Mouse (Mus musculus) inflammation-experienced regulatory T-cells, adult 6 months (primary cell): ENCODE data around the gene Ntn5. TPM values are rescaled to one million over a fixed set of nuclear protein-coding genes. Genes with fewer than 3 reads are reported as not detected.
"Not testable (repeated sequence)": the region's sequence is repeated elsewhere in the genome, so short reads cannot be mapped to it uniquely, and the experiment has no call there.

Experiments
- ATAC-seq: one replicate; pipeline ENCODE4 v1.8.0; 2017
- polyA plus RNA-seq, 3 experiments: library from polyadenylated mRNA; unstranded; fragments of 100-300 nt; shearing (Covaris generic); gene quantifications; one replicate each; pipeline ENCODE4 v1.2.1; 2017

Ntn5 gene
- polyA plus RNA-seq: not detected

GRCm38 (mm10) chr7:45683396-45684050 lies at the start of gene Ntn5:
Gene Ntn5, plus strand, starts transcription at chr7:45684022.
- ATAC-seq: no peak

GRCm38 (mm10) chr7:45634946-45635681 lies 48.7 kb upstream of the Ntn5 start:
- peak; percentile 43 for ATAC-seq

DNA sequence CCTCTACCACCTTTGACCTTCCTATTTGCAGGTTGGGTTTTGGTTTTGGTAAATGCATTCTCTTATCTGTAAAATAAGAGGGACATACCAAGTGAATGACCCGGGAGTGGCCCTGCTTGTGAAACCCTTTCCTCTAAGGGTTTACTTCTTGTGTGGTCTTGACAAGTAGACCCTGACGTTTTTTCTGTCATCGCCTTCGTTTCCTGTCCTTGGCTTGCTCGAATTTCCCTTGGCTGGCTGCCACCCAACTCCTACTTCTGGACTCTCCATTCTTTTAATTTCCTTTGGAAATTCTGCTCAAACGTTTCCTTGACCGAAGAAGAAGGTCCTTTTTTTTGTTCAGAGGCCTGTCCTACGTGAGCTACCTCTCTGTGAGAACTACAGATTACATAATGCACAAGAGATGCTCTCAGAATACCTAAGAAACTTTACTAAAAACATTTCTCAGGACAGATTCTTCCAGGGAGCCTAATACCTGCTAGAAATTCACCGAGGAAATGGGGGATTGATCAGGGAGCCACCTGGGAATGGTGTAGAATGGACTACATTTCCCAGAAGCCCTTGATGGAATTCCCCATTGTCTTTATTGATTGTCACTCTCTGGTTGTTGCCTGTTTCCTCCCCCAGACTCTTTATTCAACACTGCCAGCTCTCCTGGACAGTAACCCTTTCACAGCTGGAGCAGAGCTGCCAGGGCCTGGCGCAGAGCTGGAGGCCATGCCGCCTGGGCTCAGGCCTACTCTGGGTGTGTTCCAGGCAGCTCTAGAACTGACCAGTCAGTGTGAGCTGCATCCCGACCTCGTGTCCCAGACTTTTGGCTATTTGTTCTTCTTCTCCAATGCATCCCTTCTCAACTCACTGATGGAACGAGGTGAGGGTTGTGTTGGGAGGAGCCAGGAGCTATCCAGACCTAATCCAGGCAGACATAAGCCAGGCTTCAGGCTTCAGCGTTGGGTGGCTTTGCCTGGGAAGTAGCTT lies 47.8 kb upstream of the Ntn5 start:
- ATAC-seq: no peak

- ATAC-seq: no peak
These were observed 46.1 kb upstream of the Ntn5 start for GRCm38 (mm10) chr7:45637710-45638109.

- ATAC-seq: no peak
These were observed 45.0 kb upstream of the Ntn5 start for GRCm38 (mm10) chr7:45638623-45639401.

DNA sequence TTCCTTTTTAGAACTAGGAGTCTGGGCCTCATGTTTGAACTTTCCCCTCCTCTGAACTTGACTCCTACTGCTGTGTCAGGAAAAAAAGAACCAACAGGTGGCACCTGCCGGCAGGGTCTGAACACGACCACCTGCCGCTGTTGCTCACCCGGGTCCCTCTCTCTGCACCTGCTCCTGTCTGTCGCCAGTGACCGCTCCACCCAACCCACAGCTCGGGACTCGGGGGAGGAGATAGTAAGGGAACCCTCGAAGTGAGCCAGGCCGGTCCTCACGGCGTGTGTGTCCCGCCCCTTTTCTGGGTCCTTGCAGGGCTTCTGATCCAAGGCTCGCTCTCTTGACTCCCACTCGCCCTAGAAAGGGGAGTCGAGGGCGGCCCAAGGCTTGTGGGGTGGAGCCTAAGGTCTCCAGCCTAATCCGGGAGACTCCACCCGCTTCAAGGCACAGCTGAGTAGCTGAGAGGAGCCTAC lies 44.2 kb upstream of the Ntn5 start, which contains the start of gene Mamstr:
Gene Mamstr, plus strand, starts transcription at position 417 of the 467 bp plus-strand sequence.
- no peak for ATAC-seq

DNA sequence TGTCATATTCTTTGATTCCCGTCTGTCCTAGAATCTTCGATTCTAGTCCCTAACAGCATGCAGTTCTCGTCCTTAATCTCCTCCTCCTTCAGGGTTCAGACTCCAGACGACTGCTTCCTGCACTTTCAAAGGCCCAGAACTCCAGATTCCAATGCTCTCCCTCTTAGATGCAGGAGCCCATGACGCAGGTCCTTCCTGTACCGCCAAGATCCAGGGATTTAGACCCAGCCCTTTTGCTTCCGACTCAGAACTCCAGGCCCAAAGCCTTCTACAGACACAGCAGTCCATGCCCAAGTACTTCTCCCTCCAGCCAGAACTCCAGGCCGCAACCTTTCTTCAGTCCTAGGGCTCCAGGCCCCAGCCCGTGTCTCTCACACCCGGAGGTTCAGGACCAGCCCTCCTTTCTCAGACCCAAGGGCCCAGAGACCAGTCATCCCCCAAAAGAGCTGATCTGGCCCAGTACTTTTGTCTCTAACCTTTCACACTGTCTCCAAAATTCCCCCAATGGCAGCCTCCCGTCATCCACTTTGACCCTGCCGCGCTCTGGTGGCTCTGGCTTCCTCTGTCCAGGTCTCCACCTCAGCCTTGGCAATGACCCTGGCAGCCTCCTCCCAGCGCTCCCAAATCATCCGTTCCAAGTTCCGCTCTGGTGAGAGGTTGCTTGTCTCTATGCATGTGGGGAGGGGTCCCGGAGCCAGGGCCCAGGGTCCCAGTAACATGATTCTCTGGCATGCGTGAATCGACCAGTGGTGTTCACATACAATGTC lies 43.4 kb upstream of the Ntn5 start:
- ATAC-seq: no peak

DNA sequence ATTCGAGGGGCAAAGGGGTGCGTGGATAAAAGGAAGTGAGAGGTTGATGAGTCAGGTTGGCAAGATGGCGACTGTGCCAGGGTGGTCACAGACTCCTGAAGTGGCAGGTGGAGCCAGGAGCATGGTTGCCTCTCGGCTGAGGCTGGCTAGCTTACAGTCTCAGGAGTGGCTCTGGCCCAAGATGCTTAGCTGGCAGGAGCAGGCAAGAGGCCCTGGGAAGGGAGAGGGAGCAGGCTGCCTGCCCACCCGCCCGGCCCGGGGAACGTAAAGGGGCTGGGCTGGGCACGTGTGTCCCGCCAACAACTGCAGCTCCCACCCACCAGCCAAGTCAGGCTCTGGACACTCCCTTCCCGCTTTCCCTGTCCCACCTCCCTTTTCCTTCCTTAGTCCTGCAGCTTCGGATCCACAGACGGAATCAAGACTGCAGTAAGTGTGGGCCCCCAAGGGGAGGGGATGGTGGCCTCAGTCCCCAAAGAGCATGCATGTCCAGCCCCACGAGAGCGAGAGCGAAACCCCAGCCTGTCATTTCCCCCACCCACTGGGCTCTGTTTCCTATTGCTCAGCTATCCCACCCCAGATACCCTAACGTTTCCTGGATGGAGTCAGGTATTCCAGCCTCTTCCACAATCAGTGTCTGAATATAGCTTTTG lies 42.3 kb upstream of the Ntn5 start:
- ATAC-seq: no peak

GRCm38 (mm10) chr7:45642083-45642482 lies 41.7 kb upstream of the Ntn5 start:
- no peak for ATAC-seq

GRCm38 (mm10) chr7:45642503-45643255 lies 41.1 kb upstream of the Ntn5 start:
- ATAC-seq: no peak

DNA sequence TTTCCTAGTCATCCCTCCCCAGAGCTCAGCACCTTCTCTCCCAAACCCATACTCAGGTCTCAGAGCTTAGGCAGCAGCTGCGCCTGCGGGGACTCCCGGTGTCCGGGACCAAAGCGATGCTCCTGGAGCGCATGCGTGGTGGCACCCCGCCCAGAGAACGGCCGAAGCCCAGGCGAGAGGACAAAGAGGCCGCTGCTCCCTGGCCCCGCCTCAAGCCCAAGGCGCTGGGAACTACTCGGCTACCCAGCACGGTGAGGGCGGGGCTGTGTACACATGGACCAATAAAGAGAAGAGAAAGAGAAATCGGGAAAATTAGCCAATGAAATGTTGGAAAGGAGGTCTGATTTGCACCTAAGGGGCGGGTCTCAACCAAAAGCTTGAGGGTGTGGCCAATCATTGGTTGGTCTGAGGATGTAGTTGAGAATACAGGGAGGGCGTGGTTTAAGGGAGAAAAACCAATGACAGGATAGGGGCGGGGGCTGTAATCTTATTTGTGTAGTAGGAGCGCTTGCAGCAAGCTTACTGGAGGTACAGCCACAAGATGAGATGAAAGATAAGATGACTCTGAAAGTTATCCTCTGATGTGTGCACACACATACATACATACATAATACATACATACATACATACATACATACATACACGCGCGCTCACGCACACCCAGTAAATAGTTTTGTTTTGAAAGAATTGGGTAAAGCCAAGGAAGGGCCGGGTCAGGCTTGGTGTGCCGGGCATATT lies 40.2 kb upstream of the Ntn5 start:
- peak; percentile 97 for ATAC-seq

DNA sequence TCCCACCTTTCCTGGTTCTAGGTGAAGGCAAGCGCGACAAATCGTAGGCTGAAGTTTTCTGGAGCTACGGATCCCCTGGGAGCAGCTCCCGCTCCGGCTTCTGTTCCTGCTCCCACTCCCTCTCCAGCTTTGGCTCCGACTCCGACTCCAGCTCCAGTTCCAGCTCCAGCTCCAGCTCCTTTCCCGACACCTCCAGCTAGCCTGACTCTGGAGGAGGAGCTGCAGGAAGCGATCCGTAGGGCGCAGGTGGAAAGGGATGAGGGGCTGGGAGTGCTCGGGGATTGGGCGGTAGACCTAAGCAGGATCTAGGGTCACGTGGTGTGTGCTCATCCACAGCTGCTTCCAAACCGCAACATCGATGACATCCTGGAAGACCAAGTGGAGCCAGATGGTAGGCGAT lies 39.6 kb upstream of the Ntn5 start:
- no peak for ATAC-seq

GRCm38 (mm10) chr7:45644872-45645590 lies 38.8 kb upstream of the Ntn5 start:
- ATAC-seq: no peak

DNA sequence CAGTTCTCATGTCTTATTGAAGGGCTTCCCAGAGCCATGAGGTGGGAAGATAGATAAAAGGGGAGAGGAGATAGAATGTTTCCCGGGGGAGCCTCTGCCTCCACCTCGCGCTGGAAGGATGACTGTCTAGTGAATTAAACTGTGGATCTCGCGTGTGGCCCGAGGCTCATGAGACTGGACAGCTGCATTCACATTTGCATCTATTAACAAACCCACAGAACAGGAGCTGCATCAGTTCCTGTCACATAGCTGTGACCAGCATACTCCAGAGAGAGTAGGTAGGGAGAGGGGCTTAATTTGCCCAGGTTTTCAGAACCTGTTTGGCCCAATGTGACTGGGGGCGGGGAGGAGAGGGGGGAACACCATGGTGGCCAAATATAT lies 38.2 kb upstream of the Ntn5 start:
- no peak for ATAC-seq

GRCm38 (mm10) chr7:45646671-45647070 lies 37.2 kb upstream of the Ntn5 start:
- no peak for ATAC-seq

- ATAC-seq: no peak
These were observed 34.5 kb upstream of the Ntn5 start for GRCm38 (mm10) chr7:45649351-45649750.

- not testable (repeated sequence) for ATAC-seq
These were observed 33.3 kb upstream of the Ntn5 start for GRCm38 (mm10) chr7:45650484-45650883.

DNA sequence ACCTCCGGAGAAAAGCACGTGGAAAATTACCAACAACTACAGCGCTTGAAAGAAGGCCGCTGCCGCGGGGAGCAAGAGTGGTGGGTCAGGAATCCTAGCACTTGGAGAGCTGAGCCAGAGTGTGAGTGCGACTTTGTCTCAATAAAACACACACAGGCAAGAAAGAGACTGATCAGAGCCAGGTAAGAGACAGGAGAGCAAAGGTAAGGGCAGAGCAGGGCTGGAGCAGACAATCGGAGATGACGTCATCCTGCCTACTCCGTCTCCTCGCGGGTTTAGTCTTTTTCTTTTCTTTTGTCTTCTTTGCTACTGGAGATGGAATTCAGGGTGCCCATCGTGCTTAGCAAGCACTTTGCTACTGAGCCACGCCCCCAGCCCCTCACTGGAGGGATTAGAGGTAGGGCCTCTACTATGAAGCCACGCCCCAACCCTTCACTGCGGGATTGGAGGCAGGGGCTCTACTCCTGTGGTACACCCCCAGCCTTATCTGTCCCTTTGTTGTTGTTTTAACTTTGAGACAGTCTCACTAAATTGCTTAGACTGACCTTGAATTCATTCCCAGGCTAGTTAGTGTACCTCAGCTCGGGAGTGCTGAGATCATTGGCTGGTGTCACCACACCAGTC lies 29.3 kb upstream of the Ntn5 start:
- ATAC-seq: no peak
